Mouse (Mus musculus) C2C12 (cell line): Measurements from ENCODE around the gene Oxct1.
A peak's percentile ranks its signal among the peaks of the same experiment; 100 is the strongest.

Experiments used
- CTCF ChIP-seq: IDR thresholded peaks from one replicate; pipeline ENCODE4 v1.5.1; 2011; ENCODE audit not compliant: control insufficient read depth, insufficient read depth, insufficient read length
- MAX ChIP-seq: IDR thresholded peaks from one replicate; pipeline ENCODE4 v1.6.1; 2011; ENCODE audit warnings: mild to moderate bottlenecking, control low read depth
- USF1 ChIP-seq: IDR thresholded peaks from one replicate; pipeline ENCODE4 v1.6.1; 2011; ENCODE audit warnings: low read depth, mild to moderate bottlenecking, control low read depth, moderate library complexity

- TF ChIP-seq CTCF (no peak), USF1 (no peak), MAX (peak; percentile 34)
Observed at GRCm38 (mm10) chr15:3979061-3979848, 46.9 kb upstream of the Oxct1 start, which contains the start of gene Fbxo4.
